Mouse (Mus musculus): ENCODE measurements around the gene Kcna5.

DNA sequence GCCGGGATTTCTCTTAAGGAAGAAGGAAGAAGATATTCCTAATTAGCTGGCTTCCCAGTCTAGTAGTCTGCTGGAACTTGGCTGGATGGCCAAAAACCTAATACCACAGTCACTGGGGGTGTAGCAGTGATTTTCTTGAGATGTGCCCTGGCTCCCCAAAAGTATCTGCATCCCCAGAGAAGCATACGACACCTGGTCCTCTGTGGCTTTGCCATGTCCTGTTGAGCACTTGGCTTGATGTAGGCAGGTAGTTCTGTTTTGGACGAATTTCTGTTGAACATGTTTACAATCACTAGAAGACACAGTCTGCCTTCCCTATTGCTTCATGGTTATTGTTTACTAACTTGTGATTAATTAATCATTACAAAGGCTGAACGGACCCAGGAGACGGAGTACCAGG, 37.8 kb upstream of the Kcna5 start:
- TF ChIP-seq POLR2A (IDR thresholded peaks at IDR 0.05; ENCODE audit: low read depth, low read length), result no peak
- TF ChIP-seq CTCF (IDR thresholded peaks at IDR 0.05; ENCODE audit: borderline replicate concordance, insufficient read depth, low read length), result no peak
